Mouse (Mus musculus) layer of hippocampus, postnatal 25 days (tissue): ENCODE results near the gene Pigl. TPM values are rescaled to one million over a fixed set of nuclear protein-coding genes. Genes with fewer than 3 reads are reported as not detected.
A peak's percentile ranks its signal among the peaks of the same experiment; 100 is the strongest.

Experiments used
- DNase-seq, 2 experiments: peaks; one replicate each; pipeline ENCODE4 v3.0.0; 2022; ENCODE audit warnings: mixed read lengths in 2 of 2, low spot score in 1 of 2; ENCODE audit errors: extremely low spot score in 1 of 2
- total RNA-seq, 2 experiments: library from RNA; stranded (reverse); gene quantifications; 2 replicates each; pipeline ENCODE4 v1.2.3; 2021

The Pigl gene
- total RNA-seq, 2 experiments from 2014 or later = 6.0 to 7.5 TPM

DNA sequence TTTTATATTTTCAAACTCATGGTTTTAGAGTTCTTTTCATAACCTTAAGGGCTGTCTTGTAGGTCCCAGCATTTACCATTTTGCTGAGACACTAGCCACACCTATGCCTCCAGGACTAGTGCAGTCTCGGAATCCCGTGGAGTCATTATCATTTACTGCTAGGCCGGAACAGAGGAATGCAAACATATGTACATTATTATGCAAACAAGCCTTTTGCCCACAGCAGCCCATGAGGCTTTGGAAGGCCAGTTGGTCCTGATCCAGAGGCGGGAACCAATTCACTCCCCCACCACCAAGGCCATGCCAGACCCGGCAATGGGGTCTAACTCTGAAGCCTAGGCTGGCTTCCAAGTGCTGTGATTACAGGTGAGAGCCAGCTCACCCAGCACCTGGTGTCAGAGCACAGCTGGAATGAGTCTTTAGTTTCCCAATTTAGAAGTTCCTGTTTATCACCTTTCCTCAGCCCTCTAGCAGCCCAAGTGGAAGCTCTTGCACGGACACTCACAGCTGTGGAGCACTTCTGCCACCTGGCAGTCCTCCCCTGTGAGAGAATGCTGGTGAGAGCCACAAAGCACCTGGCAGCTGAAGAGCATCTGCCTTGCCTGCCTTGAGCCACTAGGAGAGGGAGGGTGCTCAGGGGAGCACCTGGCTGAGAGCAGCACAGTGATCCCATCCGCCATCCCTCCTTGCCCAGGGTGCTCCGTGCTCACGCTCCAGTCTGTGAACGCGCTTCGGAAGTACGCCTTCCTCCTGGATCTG lies 53.4 kb downstream of the Pigl start:
- no peak for DNase-seq

DNA sequence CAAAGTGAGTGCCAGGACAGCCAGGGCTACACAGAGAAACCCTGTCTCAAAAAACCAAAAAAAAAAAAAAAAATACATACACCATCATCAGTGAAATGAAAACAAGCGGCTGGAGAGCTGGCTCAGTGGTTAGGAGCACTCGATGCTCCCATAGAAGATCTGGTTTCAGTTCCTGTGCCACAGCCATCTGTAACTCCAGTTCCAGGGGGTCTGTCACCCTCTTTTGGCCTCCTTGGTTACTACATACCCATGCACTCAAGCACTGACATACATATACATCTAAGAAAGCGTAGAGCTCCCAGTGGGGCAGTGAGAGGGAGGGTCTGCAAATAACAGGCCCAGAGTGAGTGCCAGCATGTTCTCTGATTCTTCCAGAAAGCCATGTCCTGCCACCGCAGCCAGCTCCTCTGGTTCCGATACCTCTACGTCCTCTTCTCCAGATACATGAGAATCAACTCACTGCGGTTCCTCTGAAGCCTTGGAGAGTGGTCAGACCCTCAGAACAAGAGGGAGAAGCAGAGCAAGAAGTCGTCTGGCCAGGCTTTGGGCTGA lies 54.3 kb downstream of the Pigl start:
- no peak for DNase-seq

DNA sequence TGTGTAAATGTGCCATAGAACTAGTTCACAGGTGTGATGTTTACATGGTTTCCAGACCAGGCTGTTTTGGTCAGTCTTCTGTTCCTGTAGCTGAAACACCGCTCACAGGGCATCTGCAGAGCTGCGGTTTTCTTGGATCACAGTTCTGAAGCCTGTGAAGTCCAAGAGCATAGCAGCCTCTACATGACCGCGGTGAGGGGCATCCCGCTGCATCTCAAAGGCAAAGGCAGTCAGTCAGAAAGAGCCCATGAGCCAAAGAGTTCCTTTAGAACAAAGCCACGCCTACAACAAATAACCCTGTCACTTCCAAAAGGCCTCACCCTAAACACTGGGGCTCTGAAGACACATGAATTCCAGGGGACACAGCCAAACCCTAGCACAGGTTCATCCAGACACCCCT lies 55.1 kb downstream of the Pigl start:
- DNase-seq = no peak

DNA sequence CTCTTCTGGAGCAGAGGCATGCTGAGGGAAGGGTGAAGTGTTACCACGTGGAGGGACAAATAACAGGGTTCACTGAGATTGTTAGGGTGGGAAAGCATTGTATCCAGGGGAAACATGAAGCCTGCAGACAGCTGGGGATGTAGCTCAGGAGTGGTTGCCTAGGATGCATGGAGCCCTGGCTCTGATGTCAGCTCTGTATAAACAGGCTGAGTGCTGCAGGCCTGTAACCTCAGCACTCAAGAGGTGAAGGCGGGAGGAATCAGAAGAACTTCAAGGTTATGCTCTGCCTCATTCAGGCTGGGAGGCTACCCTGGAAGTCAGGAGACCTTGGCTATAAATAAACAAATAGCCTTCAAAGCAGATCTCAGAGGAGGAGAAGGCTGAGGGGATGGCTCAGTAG lies 60.7 kb downstream of the Pigl start:
- DNase-seq = no peak

DNA sequence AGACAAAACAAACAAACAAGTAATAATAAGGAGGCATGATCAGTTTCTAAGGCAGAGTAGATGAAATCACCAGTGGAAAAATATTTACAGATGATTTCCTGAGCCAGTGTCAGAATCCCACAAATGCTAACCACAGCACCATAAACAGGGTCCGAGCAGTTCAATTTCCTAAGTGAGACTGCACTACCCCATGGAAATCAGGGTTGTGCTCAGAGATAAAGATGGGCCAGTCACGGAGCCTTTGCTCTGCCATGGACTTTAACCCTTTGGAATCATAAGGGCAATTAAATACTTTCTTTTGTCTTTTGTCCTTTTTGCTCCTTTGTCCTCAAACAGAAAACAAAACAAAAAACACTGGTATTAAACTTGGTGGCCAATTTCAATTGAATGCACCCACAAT lies 64.0 kb downstream of the Pigl start:
- DNase-seq = no peak

DNA sequence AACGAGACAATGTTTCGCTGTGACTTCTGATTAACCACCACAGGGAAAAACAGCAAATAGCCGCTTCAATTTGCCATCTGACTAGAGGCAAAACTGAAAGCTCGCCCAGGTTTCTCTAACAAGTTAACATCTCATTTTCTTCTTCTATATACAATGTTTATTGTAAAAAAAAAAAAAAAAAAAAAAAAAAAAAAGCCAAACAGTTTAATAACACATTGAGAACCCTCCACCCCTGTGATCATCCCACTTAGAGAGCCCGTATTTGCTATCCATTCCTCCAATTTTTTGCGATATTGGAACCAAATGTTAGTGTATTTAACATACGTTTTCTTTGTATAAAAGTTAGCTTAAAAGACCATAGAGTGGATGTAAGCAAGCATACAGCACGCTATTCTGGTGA lies 78.8 kb downstream of the Pigl start:
- no peak for DNase-seq

DNA sequence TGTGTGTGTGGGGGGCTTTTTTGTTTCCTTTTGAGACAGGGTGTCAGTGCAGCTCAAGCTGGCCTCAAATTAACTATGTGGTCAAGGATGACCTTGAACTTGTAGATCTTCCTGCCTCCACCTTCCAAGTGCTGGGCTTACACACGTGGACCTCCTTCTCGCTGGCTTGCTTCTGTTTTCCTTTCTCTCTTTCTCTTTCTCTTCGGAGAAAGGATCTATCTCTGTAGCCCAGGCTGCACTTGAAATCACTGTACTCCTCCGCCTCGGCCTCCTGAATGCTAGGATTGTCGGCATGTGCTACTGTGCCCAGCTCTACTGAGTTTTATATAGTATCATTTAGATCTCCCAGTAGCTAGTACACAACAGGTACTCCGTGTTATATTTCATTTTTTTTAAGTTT lies 79.3 kb downstream of the Pigl start:
- DNase-seq = no peak

DNA sequence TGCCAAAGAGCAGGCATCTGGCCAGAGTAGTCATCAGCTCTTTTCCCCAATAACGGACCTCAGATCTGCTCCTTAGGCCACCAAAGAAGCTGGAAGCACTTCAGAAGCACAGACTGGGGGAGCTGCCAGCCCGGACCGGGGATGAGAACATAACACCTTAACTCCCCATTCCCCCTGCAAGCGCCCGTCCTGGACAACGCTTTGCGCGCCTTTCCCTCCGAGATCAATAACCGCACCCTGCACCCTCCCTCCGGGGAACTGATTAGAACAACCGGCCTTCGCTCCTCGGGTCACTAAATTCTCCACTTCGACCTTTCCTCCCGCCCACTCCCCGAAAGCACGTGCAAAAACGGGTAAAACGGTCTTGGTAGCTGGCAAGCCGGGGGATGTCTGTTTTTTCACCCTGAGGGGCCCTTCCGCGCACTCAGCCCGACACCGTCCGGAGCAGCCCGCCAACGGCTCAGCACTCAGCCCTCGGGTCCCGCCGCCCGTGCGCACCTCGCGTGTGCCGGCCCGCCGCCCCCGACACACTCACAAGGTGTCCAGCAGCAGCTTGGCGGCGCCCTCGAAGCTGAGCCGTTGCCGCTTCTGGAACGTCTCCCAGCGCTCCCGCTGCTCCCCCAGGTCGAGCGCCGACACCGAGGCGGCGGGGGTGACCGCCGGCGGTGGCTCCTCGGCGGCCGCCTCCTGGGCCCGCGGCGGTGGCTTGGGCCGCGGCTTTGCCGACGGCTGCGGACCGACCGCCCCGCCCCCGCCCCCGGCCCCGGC lies 80.2 kb downstream of the Pigl start:
- peak; percentile 39 to 45 for DNase-seq

DNA sequence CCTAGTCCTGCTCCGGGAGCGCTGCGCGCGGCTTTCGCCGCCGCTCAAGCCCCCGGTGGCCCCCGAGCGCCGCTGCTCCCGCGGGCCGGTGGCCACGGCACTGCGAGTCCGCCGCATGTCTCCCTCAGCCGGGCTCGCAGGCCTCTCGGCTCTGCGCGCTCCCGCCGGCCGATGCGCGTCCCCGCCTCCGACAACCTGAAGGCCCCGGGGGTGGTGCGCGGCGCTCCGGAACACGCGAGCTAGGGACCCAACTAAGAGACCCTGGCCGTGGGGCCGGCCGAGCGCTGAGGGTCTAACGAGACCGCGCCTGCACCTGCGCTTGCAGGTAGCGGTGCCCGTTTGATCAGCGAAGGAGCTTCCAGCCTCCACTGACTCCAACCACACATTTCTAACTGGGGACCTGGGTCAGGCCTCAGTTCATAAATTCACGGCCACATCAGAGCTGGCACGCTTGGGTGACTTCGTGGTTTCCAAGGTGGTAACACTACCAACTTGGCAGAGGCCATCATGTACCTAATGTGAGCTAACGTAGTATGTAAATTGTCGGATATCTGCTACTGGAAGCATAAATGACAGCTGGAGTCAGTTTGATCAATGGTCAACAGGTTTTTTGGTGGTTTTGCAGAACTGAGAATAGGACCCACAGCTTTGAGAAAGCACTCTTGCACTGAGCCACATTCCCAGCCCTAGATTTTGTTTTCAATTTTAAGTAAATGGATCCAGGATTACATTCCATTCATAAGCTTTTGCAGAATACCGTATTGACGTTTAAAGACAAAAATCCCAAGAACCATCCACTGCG lies 81.0 kb downstream of the Pigl start, which contains the start of gene Cenpv:
Gene Cenpv (minus strand): TSS at position 173 of the 802 bp plus-strand sequence.
- DNase-seq = peak; percentile 67 to 71

DNA sequence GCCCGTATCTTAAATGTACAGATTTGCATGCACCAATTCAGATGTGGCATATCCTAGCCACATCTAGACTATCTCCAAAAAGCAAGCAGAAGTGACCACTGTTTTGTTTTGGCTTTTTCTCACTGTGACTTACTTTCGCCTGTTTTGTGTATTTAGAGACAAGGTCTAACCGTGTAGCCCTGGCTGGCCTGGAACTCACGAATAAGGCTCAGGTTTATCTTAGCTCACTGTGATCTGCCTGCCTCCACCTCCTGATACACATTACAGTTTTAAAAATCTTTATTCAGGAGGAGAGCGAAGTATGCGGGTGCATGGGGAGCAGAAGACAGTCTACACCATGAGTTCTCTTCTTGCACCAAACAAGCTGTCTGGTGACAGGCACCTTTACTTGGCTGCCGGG lies 81.9 kb downstream of the Pigl start:
- no peak for DNase-seq

DNA sequence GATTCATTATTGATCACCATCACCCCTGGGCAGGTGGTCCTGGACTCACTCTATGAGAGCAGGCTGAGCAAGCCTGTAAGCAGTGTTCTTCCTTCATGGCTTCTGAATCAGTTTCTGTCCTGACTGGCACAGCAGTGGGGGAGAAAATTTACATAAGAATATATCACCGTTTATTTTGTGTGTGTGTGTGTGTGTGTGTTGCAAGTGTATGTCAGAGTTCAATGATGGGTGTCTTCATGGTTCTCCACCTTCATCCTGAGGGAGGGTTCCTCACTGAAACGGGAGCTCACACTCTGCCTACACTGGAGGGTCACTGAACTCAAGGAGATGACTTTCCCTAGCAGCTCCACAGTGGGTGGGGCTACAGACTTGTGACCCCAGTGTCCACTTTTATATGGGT lies 82.7 kb downstream of the Pigl start:
- no peak for DNase-seq

DNA sequence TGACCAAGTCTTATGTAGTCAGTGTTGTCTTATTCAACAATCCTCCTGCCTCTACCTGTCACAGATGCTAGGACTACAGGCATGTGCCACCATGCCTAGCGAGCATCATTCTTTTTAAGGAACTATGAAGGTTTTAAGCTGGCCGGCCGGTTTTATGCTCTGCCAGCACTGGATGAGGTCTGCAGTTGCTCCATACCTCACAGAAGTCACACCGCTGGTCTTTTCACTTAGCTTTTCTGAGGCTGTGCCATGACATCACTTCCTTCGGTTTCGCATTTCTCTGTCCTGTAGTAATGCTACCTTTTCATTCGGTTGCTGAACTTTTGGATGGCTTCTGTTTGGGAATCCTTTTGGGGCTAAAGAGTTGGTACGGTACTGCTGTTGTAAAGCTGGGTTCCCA lies 83.3 kb downstream of the Pigl start:
- DNase-seq = no peak

DNA sequence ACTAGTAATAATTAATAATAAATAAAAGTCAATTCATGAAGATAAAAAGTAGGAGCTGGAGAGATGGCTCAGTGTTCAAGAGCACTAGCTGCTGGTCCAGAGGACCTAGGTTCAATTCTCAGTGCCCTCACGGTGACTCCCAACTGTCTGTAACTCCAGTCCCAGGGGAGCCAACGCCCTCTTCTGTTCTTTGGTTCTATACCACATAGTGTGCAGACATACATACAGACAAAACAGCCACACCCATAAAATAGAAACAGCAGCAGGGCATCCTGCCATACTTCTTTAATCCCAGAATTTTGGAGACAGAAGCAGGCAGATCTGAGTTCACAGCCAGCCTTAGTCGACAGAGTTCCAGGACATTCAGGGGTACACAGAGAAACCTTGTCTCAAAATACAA lies 85.7 kb downstream of the Pigl start:
- DNase-seq = no peak

DNA sequence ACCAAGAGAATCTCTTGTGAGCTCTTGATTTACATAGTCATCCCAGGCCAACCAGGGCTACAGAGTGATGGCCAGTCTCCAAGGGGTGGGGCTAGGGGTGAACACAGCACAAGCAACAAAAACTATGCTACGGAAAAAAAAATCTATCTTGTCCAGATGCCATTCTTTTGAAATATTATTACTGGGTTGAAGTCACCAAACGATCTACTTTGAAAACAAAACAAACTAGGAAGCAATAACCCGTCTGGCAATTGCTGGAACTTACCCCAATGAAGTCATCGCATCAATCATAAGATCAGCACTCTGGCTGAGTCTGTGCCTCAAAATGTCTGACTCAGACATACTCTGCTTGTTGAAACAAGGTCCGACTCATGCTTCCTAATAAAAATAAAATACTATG lies 91.5 kb downstream of the Pigl start:
- DNase-seq = peak in 1 of 2 experiments; percentile 29

DNA sequence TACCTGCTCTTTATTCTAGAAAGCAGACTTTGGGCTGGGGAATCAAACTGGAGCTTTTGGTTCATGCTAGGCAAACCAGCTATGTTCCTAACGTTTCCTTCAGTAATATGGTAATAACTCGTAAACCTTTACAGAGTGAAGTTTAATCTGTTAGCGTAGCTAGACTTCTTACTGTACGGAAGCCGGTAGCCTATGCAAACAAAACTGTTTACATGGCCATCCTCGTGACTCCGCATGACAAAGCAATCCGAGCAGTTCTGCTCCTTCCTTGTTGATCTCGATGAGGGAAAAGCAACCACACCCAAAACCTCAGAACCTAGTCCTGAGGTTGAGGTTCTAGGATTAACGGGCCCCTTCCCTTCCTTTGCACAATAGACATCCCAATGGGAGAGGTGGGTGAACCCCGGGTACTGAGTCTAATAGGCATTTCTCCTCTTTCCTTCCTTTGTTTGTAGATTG lies 92.0 kb downstream of the Pigl start:
- peak; percentile 25 to 40 for DNase-seq

DNA sequence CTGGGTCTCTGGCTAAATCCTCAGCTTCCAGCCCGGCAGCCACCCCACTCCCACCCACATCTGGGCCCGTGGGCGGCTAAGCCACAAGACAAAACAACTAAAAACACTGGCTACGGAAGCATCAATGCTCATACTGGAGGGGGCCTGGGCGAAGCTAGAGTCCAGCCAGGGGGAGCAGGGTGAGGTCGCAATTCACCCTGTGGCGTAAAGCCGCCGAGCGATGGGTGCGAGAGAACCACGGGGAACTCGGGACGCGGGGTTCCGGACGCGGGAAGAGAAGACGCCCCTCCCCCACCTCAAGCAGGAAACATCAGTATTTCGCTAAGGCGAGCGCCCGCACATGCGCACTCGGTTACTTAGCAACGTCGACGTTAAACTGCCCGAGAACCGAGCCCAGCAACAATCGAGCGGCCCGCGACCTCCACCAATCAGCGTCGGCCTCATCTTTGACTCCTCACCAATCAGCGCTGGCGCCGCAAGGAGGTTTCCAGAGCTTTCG lies 92.5 kb downstream of the Pigl start, which contains the start of gene Ubb:
Gene Ubb (plus strand): TSS at position 445 of the 499 bp plus-strand sequence.
- DNase-seq = peak; percentile 98 to 99

DNA sequence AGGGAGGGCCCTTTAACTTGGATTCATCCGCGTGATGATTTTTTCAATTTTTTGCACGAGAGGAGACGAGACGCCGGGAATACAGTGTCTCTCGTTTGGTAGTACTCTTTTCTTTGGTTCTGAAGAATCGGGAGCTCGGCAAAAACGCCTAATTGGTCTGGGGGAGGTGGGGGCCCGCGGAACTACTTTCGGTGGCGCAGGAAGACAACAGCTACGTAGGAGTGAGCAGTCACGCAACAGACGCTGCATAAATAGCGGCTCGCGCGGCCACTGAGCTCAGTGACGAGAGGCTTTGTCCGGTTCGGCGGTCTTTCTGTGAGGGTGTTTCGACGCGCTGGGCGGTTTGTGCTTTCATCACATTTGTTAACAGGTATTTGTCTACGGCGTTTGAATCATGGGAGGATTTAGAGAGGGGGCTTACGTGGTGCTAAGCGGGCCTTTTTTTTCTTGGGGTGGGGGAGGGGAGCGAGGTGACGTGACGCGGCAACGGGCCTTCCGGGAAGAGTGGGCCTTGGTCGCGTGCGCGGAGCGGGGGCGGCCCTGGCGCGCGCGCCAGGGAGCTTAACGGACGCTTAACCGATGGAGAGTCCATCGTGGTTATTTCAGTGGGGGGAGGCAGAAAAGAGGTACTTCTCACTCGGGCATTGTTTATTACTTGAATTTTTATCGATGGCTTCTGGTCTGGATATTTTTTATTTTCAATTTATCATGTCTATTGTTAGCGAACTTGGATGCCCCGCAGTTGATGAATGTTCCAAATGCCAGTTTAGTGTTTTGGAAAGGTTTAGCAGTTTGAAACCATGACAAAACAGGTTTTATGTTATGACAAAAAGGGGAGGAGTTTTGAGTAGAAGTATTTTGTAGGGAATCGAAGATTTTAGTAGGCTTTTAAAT lies 93.2 kb downstream of the Pigl start:
- DNase-seq = peak; percentile 92

DNA sequence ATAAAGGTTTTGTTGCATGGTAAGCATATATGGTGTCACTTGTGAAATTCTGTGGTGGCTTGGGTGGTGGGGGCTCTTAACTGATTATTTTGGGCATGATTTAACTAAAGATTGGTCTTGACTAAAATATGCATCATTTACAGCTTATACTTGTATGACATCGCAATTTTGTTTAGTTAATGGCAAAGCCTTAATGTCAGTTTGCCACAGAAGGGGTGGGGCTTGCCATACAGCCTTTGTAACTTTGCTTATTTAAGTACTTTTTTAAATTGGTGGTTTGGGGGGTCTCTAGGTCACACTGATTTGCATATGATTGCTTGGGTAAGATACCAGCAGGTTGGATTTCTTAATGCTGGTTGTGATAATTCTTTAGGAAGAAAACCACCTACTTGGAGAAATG lies 94.9 kb downstream of the Pigl start:
- no peak for DNase-seq

DNA sequence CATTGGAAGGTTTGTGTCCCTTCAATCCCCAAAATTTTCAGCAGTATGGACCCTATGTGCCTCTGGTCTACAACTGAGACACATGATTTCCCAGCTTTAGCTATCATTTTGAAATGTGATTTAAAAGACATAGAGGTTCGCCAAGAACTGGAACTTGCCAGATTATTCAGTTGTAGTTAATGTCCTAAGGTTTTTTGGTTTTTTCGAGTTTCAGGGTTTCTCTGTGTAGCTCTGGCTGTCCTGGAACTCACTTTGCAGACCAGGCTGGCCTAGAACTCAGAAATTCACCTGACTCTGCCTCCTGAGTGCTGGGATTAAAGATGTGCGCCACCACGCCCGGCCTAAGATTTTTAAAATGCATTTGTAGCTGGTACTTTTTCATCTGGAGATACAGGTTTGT lies 95.4 kb downstream of the Pigl start:
- no peak for DNase-seq
